Mouse (Mus musculus) forebrain, embryonic 15.5 days (tissue): ENCODE data around the gene Inpp5e. TPM values are rescaled to one million over a fixed set of nuclear protein-coding genes. Genes with fewer than 3 reads are reported as not detected.

Experiments
- ATAC-seq: fragments of 200-750 bp; cut with Nextera tagmentation; replicated peaks from 2 replicates; pipeline ENCODE4 v1.8.0; 2017; ENCODE audit warnings: mild to moderate bottlenecking, moderate TSS enrichment, moderate library complexity
- H3K27ac ChIP-seq: fragments of 300-500 bp; sonication (generic); replicated peaks from 2 replicates; pipeline ENCODE4 v1.5.1; 2015; ENCODE audit warnings: mild to moderate bottlenecking, inconsistent platforms
- H3K27me3 ChIP-seq: fragments of 300-500 bp; sonication (generic); 2 replicates; pipeline ENCODE4 v1.6.1; 2015; ENCODE audit warnings: inconsistent platforms
- H3K36me3 ChIP-seq: fragments of 300-500 bp; sonication (generic); 2 replicates; pipeline ENCODE4 v1.6.1; 2015; ENCODE audit warnings: mild to moderate bottlenecking, inconsistent platforms
- H3K4me1 ChIP-seq: fragments of 300-500 bp; sonication (generic); 2 replicates; pipeline ENCODE4 v1.6.1; 2015; ENCODE audit warnings: inconsistent platforms
- H3K4me2 ChIP-seq: fragments of 300-500 bp; sonication (generic); replicated peaks from 2 replicates; pipeline ENCODE4 v1.6.1; 2015; ENCODE audit warnings: mild to moderate bottlenecking, inconsistent platforms
- H3K4me3 ChIP-seq: fragments of 300-500 bp; sonication (generic); 2 replicates; pipeline ENCODE4 v1.5.1; 2015; ENCODE audit warnings: mild to moderate bottlenecking, inconsistent platforms
- H3K9ac ChIP-seq: fragments of 300-500 bp; sonication (generic); replicated peaks from 2 replicates; pipeline ENCODE4 v1.6.1; 2015; ENCODE audit warnings: mild to moderate bottlenecking, inconsistent platforms
- H3K9me3 ChIP-seq: fragments of 300-500 bp; sonication (generic); 2 replicates; pipeline ENCODE4 v1.6.1; 2016; ENCODE audit warnings: inconsistent platforms
- WGBS: fragments of 180-500 bp; shearing (Covaris S2); methylation state at CpG from one replicate; pipeline ENCODE4 v1.1.7; 2015; ENCODE audit warnings: mixed read lengths; 5-methylcytosine and 5-hydroxymethylcytosine counted together
- polyA plus RNA-seq: library from polyadenylated mRNA; unstranded; fragments of >200 nt; fragmentation: Nextera tagmentation; extraction: Ambion mirVana; gene quantifications from 2 replicates; pipeline ENCODE4 v1.2.1, GENCODE M21; 2015

The Inpp5e gene
- 20.6 and 22.4 TPM in 2 replicates for polyA plus RNA-seq

DNA sequence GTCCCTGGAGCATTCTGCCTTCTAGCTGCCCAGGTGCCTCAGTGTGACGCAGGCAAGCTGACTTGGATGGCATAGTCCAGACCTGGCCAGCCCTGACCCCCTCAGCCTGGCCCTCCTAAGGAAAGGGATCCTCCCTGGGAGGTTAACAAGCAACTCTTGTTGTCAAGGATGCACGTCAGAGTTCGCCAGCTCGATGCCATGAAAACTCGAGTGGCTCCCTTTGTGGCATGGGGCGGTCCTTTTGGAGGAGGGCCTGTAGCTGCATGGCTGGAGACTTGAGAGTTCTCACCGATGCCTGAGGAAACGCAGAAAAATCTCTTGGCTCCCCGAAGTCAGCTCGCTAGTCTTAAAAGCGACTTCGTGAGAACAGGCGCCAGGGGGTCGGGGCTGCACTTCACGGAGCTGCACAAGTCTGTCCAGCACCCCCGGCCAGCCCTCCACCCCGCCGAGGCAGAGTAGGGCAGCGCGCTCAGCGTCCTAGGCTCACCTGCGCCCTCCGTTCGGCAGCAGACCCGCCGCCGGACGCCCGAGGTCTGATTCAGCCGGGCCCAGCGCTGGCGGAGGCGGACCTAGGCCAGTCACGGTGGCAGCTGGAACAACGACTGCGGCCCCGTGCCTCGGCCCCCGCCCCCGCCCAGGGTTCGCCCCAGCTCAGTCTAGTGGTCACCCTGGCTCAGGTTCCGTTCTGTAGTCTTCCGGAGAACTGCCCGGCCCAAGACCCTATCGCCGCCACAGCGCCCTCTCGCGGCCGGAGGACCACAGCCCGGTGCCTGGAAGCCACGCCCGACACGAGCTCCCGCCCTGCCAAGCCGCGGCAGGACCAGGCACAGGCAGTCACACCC, at the start of gene Inpp5e:
Gene Inpp5e, minus strand, starts transcription at position 689 of the 842 bp plus-strand sequence.
- peak within 1 kb of the TSS; percentile 88 for H3K4me3 ChIP-seq
- peak within 1 kb of the TSS; percentile 93 for H3K9ac ChIP-seq
- peak within 1 kb of the TSS; percentile 77 for H3K4me2 ChIP-seq
- WGBS, result under 1% methylated on average over 57 of the region's 57 CpGs
- peak within 1 kb of the TSS; percentile 72 for H3K27ac ChIP-seq
- peak; percentile 94 for ATAC-seq
- H3K9me3 ChIP-seq, result no peaks in the 10 kb centered on the region
- peaks cover 22% of the 10 kb centered on the region for H3K36me3 ChIP-seq
- no peaks in the 10 kb centered on the region for H3K27me3 ChIP-seq
- H3K4me1 ChIP-seq, result peaks cover 40% of the 10 kb centered on the region

DNA sequence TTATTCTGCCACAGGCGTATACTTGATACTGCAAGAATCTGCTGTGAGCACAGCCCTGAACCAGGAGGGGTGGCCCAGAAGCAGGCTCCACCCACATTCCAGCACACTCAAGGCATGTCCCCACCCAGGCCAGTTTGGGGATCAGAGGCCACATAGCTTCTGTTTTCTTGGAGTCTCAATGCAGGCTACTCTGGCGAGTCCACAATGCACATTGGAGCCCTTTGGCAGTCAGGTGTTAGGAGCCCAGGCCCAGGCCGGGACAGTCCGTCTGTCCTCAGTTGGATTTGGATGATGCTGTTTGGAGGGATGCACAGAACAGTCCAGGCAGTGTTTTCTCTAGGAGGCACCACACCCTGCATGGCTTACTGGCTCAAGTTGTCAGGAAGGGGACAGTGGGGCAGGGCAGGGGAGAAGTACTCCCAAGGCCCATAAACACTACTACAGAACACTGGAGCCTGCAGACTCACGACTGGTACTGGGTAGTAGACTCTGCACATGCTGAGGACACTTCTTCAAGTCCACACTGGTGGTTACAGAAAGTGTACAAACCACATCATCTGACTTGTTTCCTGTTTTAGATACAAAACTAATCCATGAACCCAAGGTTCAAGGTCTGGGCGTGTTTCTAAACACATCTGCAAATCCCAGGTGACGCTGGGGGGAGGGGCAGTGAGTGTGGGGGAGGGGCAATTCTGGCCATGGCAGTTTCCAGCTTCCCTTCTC, 49.6 kb upstream of the Inpp5e start:
- Histone ChIP-seq H3K36me3 (peaks cover 36% of the 10 kb centered on the region), H3K27ac (no peak overlapping the region), H3K4me1 (no peaks in the 10 kb centered on the region), H3K27me3 (no peaks in the 10 kb centered on the region), H3K4me2 (no peak overlapping the region), H3K9ac (no peak overlapping the region), H3K4me3 (no peak overlapping the region), H3K9me3 (no peaks in the 10 kb centered on the region)
- 40% methylated on average over 7 of the region's 7 CpGs for WGBS
- no peak for ATAC-seq

DNA sequence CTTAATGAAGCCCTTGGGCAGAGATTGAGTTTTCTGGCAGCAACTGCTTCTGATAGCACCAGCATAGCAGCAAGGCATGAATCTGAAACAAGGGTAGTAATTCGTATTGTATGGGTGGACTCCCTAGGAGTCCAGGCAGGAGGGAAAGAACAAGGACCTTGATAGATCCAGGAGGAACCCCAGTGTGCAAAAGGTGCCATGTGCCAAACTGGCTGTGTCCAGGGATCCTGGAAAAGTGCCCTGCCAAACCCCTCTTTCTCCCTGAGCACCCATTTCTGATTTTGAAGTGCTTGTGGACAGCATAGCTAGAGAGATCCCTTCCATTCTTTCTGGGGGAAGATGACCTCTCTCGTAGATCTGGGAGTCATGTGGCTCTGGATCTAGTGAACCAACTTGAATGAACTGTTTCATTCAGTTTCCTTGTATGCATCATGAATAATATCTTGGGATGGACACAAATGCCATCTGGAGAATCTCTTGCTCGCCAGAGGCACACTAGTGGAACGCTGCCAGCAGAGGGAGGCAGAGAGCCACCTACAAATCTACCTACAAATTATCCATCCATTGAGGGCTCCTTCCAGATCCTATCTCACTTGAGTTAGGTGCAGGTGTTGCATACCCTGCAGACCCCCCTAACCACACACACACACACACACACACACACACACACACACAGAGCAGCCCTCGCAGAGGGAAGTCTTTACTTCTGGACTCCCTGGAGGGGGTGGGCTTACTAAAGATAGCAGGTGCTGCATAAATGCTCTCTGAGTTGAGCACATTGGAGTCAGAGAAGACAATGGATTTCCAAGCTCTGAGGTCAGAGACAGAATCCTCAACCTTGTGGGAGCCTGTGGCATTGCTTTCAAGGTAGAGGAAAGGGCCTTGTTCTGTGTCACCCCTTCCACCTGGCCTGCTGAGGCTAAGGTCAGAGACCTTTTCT, 40.4 kb upstream of the Inpp5e start:
- peaks cover 31% of the 10 kb centered on the region for H3K4me1 ChIP-seq
- WGBS, result 25% methylated on average over 5 of the region's 5 CpGs
- no peaks in the 10 kb centered on the region for H3K9me3 ChIP-seq
- no peak overlapping the region for H3K4me2 ChIP-seq
- H3K9ac ChIP-seq, result no peak overlapping the region
- no peaks in the 10 kb centered on the region for H3K27me3 ChIP-seq
- H3K4me3 ChIP-seq, result no peak overlapping the region
- no peaks in the 10 kb centered on the region for H3K36me3 ChIP-seq
- ATAC-seq, result no peak
- H3K27ac ChIP-seq, result 0 out of 2 replicates have a peak overlapping the region, but pooled peaks have one; percentile 19

DNA sequence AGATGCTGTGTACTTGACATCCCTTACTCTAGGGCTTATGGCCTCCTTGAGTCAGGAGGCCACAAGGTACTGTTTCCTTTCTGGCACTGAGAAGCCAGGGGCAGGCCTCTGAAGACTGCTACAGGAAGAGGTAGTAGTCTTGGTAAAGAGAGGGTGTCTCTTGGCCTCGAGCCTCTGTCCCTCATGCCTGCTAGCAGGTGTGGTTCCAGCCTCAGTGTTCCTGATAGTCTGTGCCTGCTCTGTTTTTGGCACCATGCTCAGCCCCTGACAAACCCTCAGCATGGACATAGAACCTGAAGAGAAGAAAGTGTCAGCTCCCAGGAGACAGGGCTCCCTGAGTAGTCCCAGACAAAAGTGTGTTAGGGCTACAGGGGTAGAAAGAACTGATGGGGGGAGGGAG, 38.4 kb upstream of the Inpp5e start:
- ATAC-seq, result no peak

DNA sequence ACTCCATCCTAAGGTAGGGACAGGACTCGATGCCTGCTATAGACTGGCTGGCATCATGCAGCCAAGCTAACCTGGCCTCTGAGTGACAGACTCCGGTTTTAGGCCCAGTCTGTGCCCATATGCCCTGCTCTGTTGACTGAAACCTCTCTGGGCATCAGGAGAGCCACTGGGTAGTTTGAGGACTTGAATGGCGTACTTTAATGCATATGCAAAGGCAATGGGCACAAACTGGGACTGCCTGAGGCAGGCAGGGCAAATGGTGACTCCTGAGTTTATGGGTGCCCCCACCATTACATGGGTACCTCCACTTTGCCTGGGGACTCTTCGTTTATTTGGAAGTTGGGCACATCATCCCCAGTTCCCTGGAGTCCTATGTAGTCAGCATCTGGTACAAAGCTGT, 37.7 kb upstream of the Inpp5e start:
- Histone ChIP-seq H3K4me1 (peaks cover 52% of the 10 kb centered on the region), H3K36me3 (no peaks in the 10 kb centered on the region; the same call in 1 of the 2 replicates), H3K4me3 (peak overlapping the region; percentile 64), H3K27me3 (no peaks in the 10 kb centered on the region), H3K9ac (peak overlapping the region; percentile 65), H3K4me2 (peak overlapping the region; percentile 83), H3K27ac (0 out of 2 replicates have a peak overlapping the region, but pooled peaks have one; percentile 93), H3K9me3 (no peaks in the 10 kb centered on the region)
- no peak for ATAC-seq
- WGBS, result 76% methylated on average over 4 of the region's 4 CpGs

More for the DNA sequence above, 38.4 kb upstream of the Inpp5e start:
- 85% methylated on average over 1 of the region's 1 CpGs for WGBS
- Histone ChIP-seq H3K27me3 (no peaks in the 10 kb centered on the region), H3K27ac (no peak overlapping the region), H3K4me2 (no peak overlapping the region), H3K9me3 (no peaks in the 10 kb centered on the region), H3K4me3 (no peak overlapping the region), H3K36me3 (no peaks in the 10 kb centered on the region), H3K9ac (peak overlapping the region; percentile 9; the same call in 1 of the 2 replicates), H3K4me1 (peaks cover 49% of the 10 kb centered on the region)

- whole genome bisulfite sequencing, result under 1% methylated on average over 44 of the region's 44 CpGs
- Histone ChIP-seq H3K9ac (peak overlapping the region; percentile 65), H3K9me3 (no peaks in the 10 kb centered on the region), H3K36me3 (peaks cover 8% of the 10 kb centered on the region), H3K27ac (peak overlapping the region; percentile 93), H3K4me1 (peaks cover 52% of the 10 kb centered on the region), H3K4me2 (peak overlapping the region; percentile 83), H3K4me3 (peak overlapping the region; percentile 64), H3K27me3 (no peaks in the 10 kb centered on the region)
- ATAC-seq, result peak; percentile 92
Observed at GRCm38 (mm10) chr2:26445666-26446445, 36.9 kb upstream of the Inpp5e start.

GRCm38 (mm10) chr2:26444946-26445665, 36.1 kb upstream of the Inpp5e start, which contains the start of gene Sec16a:
Gene Sec16a, minus strand, starts transcription at chr2:26445216.
- H3K27me3 ChIP-seq, result no peaks in the 10 kb centered on the region
- H3K4me3 ChIP-seq, result peak within 1 kb of the TSS; percentile 64
- H3K9me3 ChIP-seq, result no peaks in the 10 kb centered on the region
- H3K4me1 ChIP-seq, result peaks cover 52% of the 10 kb centered on the region
- H3K4me2 ChIP-seq, result peak within 1 kb of the TSS; percentile 83
- H3K36me3 ChIP-seq, result peaks cover 16% of the 10 kb centered on the region
- peak; percentile 92 for ATAC-seq
- WGBS, result under 1% methylated on average over 61 of the region's 61 CpGs
- H3K9ac ChIP-seq, result peak within 1 kb of the TSS; percentile 74
- peak within 1 kb of the TSS; percentile 93 for H3K27ac ChIP-seq

GRCm38 (mm10) chr2:26444368-26444767, 35.4 kb upstream of the Inpp5e start:
- H3K4me2 ChIP-seq, result peak overlapping the region; percentile 65
- H3K36me3 ChIP-seq, result peaks cover 23% of the 10 kb centered on the region
- no peak for ATAC-seq
- H3K4me1 ChIP-seq, result peaks cover 48% of the 10 kb centered on the region
- no peaks in the 10 kb centered on the region for H3K27me3 ChIP-seq
- 6% methylated on average over 15 of the region's 15 CpGs for WGBS
- peak overlapping the region; percentile 64 for H3K4me3 ChIP-seq
- H3K9me3 ChIP-seq, result no peaks in the 10 kb centered on the region
- H3K27ac ChIP-seq, result peak overlapping the region; percentile 93
- H3K9ac ChIP-seq, result peak overlapping the region; percentile 74

DNA sequence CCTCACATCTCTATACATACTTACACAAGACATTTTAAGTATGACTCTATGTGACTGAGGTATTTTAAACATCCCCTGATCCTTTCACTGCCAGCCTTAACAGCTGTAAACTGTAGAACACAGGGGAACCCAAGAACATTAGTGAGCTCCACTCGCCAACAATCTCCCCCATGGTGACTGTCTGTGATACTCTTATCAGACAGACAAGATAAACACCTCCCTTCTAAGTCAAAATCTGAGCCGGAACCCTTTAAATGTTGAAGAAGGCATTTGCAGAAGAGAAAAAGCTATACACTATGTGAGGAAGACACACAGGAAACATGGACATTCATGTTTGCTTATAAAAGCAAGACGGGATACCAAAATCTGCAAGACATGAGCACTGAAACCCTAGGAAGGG, 34.9 kb upstream of the Inpp5e start:
- H3K27ac ChIP-seq, result no peak overlapping the region
- peak overlapping the region; percentile 74 for H3K9ac ChIP-seq
- WGBS, result 62% methylated on average over 3 of the region's 3 CpGs
- peak overlapping the region; percentile 64 for H3K4me3 ChIP-seq
- H3K27me3 ChIP-seq, result no peaks in the 10 kb centered on the region
- no peak for ATAC-seq
- H3K9me3 ChIP-seq, result no peaks in the 10 kb centered on the region
- peak overlapping the region; percentile 65 for H3K4me2 ChIP-seq
- peaks cover 43% of the 10 kb centered on the region for H3K4me1 ChIP-seq
- peaks cover 28% of the 10 kb centered on the region for H3K36me3 ChIP-seq

DNA sequence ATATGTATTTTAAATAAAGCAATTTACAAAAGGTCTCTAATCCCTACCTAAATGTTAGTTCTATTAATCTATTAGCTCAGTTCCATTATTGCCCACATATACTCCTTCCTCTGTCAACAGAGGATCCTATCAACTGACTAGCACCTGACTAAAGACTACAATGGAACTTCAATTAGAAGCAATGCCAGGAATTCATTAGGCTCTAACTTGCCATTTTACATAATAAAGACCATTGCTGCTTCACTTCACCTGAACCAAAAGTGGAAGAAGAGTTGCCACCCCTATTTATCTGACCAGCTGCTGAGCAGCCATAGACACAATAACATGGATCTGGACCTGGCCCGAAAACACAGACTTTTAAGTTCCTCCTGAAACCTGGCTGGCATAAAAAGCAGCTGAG, 33.8 kb upstream of the Inpp5e start:
- no peak overlapping the region for H3K27ac ChIP-seq
- no peaks in the 10 kb centered on the region for H3K9me3 ChIP-seq
- peaks cover 45% of the 10 kb centered on the region for H3K4me1 ChIP-seq
- 18% methylated on average over 1 of the region's 1 CpGs for WGBS
- ATAC-seq, result no peak
- no peak overlapping the region for H3K4me3 ChIP-seq
- H3K9ac ChIP-seq, result no peak overlapping the region
- no peaks in the 10 kb centered on the region for H3K27me3 ChIP-seq
- peaks cover 36% of the 10 kb centered on the region for H3K36me3 ChIP-seq
- no peak overlapping the region for H3K4me2 ChIP-seq
